Mouse (Mus musculus) heart, embryonic 13.5 days (tissue): ENCODE results near the gene Ssu72. TPM values are rescaled to one million over a fixed set of nuclear protein-coding genes. Genes with fewer than 3 reads are reported as not detected.
"Not testable (repeated sequence)": the region's sequence is repeated elsewhere in the genome, so short reads cannot be mapped to it uniquely, and the experiment has no call there.

Source experiments
- ATAC-seq: fragments of 200-750 bp; cut with Nextera tagmentation; 2 replicates; pipeline ENCODE4 v1.8.0; 2017; ENCODE audit warnings: moderate TSS enrichment; ENCODE audit not compliant: insufficient number of reproducible peaks, low FRiP score, low TSS enrichment; ENCODE audit errors: extremely low read depth
- H3K27ac ChIP-seq: fragments of 300-500 bp; sonication (generic); replicated peaks from 2 replicates; pipeline ENCODE4 v1.5.1; 2015; ENCODE audit warnings: moderate library complexity, mild to moderate bottlenecking, inconsistent platforms
- H3K27me3 ChIP-seq: fragments of 300-500 bp; sonication (generic); replicated peaks from 2 replicates; pipeline ENCODE4 v1.6.1; 2015; ENCODE audit warnings: mild to moderate bottlenecking, inconsistent platforms
- H3K36me3 ChIP-seq: fragments of 300-500 bp; sonication (generic); 2 replicates; pipeline ENCODE4 v1.6.1; 2015; ENCODE audit warnings: mild to moderate bottlenecking, inconsistent platforms
- H3K4me1 ChIP-seq: fragments of 300-500 bp; sonication (generic); 2 replicates; pipeline ENCODE4 v1.6.1; 2015; ENCODE audit warnings: inconsistent platforms
- H3K4me2 ChIP-seq: fragments of 300-500 bp; sonication (generic); 2 replicates; pipeline ENCODE4 v1.6.1; 2015; ENCODE audit warnings: inconsistent platforms, mild to moderate bottlenecking, moderate library complexity
- H3K4me3 ChIP-seq: fragments of 300-500 bp; sonication (generic); 2 replicates; pipeline ENCODE4 v1.5.1; 2015; ENCODE audit warnings: moderate library complexity, mild to moderate bottlenecking, inconsistent platforms
- H3K9ac ChIP-seq: fragments of 300-500 bp; sonication (generic); 2 replicates; pipeline ENCODE4 v1.6.1; 2015; ENCODE audit warnings: inconsistent platforms, mild to moderate bottlenecking, moderate library complexity
- H3K9me3 ChIP-seq: fragments of 300-500 bp; sonication (generic); 2 replicates; pipeline ENCODE4 v1.6.1; 2016; ENCODE audit warnings: inconsistent platforms
- WGBS: fragments of 180-500 bp; shearing (Covaris S2); methylation state at CpG from one replicate; pipeline ENCODE4 v1.1.7; 2015; ENCODE audit warnings: mixed read lengths; 5-methylcytosine and 5-hydroxymethylcytosine counted together
- polyA plus RNA-seq: library from polyadenylated mRNA; unstranded; fragments of >200 nt; fragmentation: Nextera tagmentation; extraction: Ambion mirVana; gene quantifications from 2 replicates; pipeline ENCODE4 v1.2.1, GENCODE M21; 2015

Gene Ssu72
- polyA plus RNA-seq = 105 and 122 TPM in 2 replicates

DNA sequence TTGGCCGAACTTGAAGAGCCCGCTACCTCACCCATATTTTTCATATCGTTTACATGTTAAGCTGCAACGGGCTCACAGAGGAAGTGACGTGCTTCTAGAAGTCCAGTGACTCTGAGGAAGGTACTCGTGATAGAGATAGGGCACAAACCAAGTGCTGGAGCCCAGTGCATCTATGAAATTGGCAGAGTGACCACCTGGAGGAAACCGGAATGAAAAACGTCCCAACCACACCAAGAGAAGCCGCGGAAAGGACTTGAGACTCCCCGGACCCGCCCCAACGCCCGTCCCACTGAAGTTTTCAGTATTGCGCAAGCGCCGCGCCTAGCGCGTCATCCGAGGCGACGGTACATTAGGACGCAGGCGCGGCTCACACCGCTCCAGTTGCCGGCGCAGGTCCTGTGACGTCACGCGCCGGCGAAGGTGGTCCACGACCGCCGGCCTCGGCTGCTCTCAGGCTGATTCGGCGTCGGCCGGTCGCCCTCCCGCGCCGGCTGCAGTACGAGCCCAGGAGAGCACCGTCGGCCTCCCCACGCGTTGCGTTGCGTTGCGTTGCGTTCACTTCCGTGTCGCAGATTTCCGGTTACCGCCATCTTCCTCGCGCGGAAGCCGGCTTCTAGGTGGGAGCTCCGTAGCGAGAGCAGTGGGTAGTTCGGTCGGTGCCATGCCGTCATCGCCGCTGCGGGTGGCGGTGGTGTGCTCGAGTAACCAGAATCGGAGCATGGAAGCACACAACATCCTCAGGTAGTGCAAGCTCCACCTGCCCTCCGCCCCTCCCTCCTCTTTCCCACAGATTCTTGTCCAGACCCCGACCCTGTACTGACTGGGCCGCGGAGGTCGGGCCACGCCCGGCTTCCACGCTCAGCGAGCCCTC is at the start of gene Ssu72:
Gene Ssu72 (plus strand): TSS at position 80 of the 871 bp plus-strand sequence.
- under 1% methylated on average over 83 of the region's 83 CpGs for WGBS
- Histone ChIP-seq H3K4me3 (peak within 1 kb of the TSS; percentile 99), H3K27ac (peak within 1 kb of the TSS; percentile 97), H3K9me3 (no peaks in the 10 kb centered on the region), H3K4me1 (peaks cover 38% of the 10 kb centered on the region), H3K27me3 (no peaks in the 10 kb centered on the region), H3K36me3 (no peaks in the 10 kb centered on the region; the same call in 1 of the 2 replicates), H3K4me2 (peak within 1 kb of the TSS; percentile 80), H3K9ac (peak within 1 kb of the TSS; percentile 96)
- ATAC-seq = peak; percentile 94

- H3K36me3 ChIP-seq = peaks cover 45% of the 10 kb centered on the region
- peaks cover 56% of the 10 kb centered on the region for H3K4me1 ChIP-seq
- H3K4me3 ChIP-seq = no peak overlapping the region
- ATAC-seq = no peak
- no peaks in the 10 kb centered on the region for H3K9me3 ChIP-seq
- no peak overlapping the region for H3K4me2 ChIP-seq
- H3K27ac ChIP-seq = no peak overlapping the region
- peaks cover 50% of the 10 kb centered on the region for H3K27me3 ChIP-seq
- H3K9ac ChIP-seq = no peak overlapping the region
- 84% methylated on average over 13 of the region's 13 CpGs for WGBS
Observed at GRCm38 (mm10) chr4:155656214-155656751, 48.3 kb upstream of the Ssu72 start.

GRCm38 (mm10) chr4:155658961-155659360 is 45.6 kb upstream of the Ssu72 start:
- Histone ChIP-seq H3K4me3 (no peak overlapping the region), H3K27ac (no peak overlapping the region), H3K4me1 (peaks cover 39% of the 10 kb centered on the region), H3K36me3 (peaks cover 48% of the 10 kb centered on the region), H3K4me2 (no peak overlapping the region), H3K9me3 (no peaks in the 10 kb centered on the region), H3K27me3 (peaks cover 30% of the 10 kb centered on the region), H3K9ac (no peak overlapping the region)
- no peak for ATAC-seq
- 85% methylated on average over 10 of the region's 10 CpGs for WGBS

DNA sequence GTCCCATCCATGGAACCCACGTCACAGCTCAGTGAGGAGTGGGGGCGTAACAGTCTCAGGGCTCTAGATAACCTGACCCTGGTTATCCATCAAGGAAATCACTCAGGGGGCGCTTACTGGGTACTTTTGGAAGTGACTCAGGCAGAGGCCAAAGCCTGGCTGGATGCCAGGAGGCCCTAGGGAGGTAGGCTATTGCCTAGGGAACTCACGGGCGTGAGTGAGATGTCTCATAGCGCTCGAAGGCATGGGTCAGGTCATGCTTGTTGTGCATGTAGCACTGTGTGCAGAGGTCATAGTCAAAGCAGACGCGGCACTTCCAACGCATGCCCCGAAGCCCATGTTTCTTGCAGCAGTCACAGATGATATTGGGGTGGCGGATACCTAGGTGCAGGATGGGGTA is 44.0 kb upstream of the Ssu72 start:
- peaks cover 56% of the 10 kb centered on the region for H3K36me3 ChIP-seq
- H3K4me3 ChIP-seq = no peak overlapping the region
- peaks cover 23% of the 10 kb centered on the region for H3K4me1 ChIP-seq
- 49% methylated on average over 12 of the region's 12 CpGs for WGBS
- peaks cover 13% of the 10 kb centered on the region; the same call in 1 of the 2 replicates for H3K27me3 ChIP-seq
- no peak overlapping the region; the same call in 1 of the 2 replicates for H3K27ac ChIP-seq
- H3K4me2 ChIP-seq = no peak overlapping the region
- no peak; the same call in 1 of the 2 replicates for ATAC-seq
- peak overlapping the region; percentile 38; the same call in 1 of the 2 replicates for H3K9ac ChIP-seq
- H3K9me3 ChIP-seq = no peaks in the 10 kb centered on the region

GRCm38 (mm10) chr4:155666903-155667302 is 37.7 kb upstream of the Ssu72 start:
- H3K27ac ChIP-seq = no peak overlapping the region

GRCm38 (mm10) chr4:155668689-155669597 is 35.7 kb upstream of the Ssu72 start, which contains the start of gene Mib2:
TSS of gene Mib2 (minus strand) at chr4:155669198.
- ATAC-seq = peak; percentile 98
- WGBS = under 1% methylated on average over 73 of the region's 73 CpGs
- H3K9me3 ChIP-seq = no peaks in the 10 kb centered on the region
- H3K4me3 ChIP-seq = peak within 1 kb of the TSS; percentile 71
- H3K27ac ChIP-seq = peak within 1 kb of the TSS; percentile 46
- peak within 1 kb of the TSS; percentile 86 for H3K9ac ChIP-seq
- H3K4me2 ChIP-seq = peak within 1 kb of the TSS; percentile 83
- H3K27me3 ChIP-seq = no peaks in the 10 kb centered on the region
- peaks cover 12% of the 10 kb centered on the region for H3K4me1 ChIP-seq
- peaks cover 15% of the 10 kb centered on the region; the same call in 1 of the 2 replicates for H3K36me3 ChIP-seq

More at GRCm38 (mm10) chr4:155666903-155667302, 37.7 kb upstream of the Ssu72 start:
- Histone ChIP-seq H3K9me3 (no peaks in the 10 kb centered on the region), H3K27me3 (no peaks in the 10 kb centered on the region), H3K4me2 (no peak overlapping the region), H3K9ac (no peak overlapping the region), H3K4me3 (no peak overlapping the region), H3K4me1 (peaks cover 21% of the 10 kb centered on the region), H3K36me3 (peaks cover 18% of the 10 kb centered on the region; the same call in 1 of the 2 replicates)
- no peak for ATAC-seq

GRCm38 (mm10) chr4:155669598-155670075 is 35.0 kb upstream of the Ssu72 start:
- peaks cover 12% of the 10 kb centered on the region for H3K4me1 ChIP-seq
- H3K27ac ChIP-seq = peak overlapping the region; percentile 46
- H3K4me3 ChIP-seq = peak overlapping the region; percentile 71
- no peak; the same call in none of the 2 replicates for ATAC-seq
- peak overlapping the region; percentile 86 for H3K9ac ChIP-seq
- WGBS = 2% methylated on average over 8 of the region's 8 CpGs
- H3K4me2 ChIP-seq = peak overlapping the region; percentile 83
- no peaks in the 10 kb centered on the region for H3K27me3 ChIP-seq
- no peaks in the 10 kb centered on the region for H3K9me3 ChIP-seq
- peaks cover 10% of the 10 kb centered on the region; the same call in 1 of the 2 replicates for H3K36me3 ChIP-seq

GRCm38 (mm10) chr4:155670236-155670635 is 34.4 kb upstream of the Ssu72 start:
- not testable (repeated sequence) for H3K27me3 ChIP-seq, H3K9me3 ChIP-seq, ATAC-seq, H3K4me2 ChIP-seq, H3K36me3 ChIP-seq, H3K27ac ChIP-seq, H3K9ac ChIP-seq
- peak overlapping the region; percentile 71; the same call in 1 of the 2 replicates for H3K4me3 ChIP-seq
- peaks cover 12% of the 10 kb centered on the region for H3K4me1 ChIP-seq
- 70% methylated on average over 4 of the region's 4 CpGs for WGBS

GRCm38 (mm10) chr4:155672082-155672481 is 32.5 kb upstream of the Ssu72 start:
- 43% methylated on average over 2 of the region's 2 CpGs for WGBS
- H3K4me3 ChIP-seq = no peak overlapping the region
- H3K27me3 ChIP-seq = no peaks in the 10 kb centered on the region
- no peaks in the 10 kb centered on the region for H3K36me3 ChIP-seq
- H3K4me1 ChIP-seq = peaks cover 12% of the 10 kb centered on the region
- H3K4me2 ChIP-seq = no peak overlapping the region
- H3K9ac ChIP-seq = no peak overlapping the region
- H3K27ac ChIP-seq = no peak overlapping the region
- no peaks in the 10 kb centered on the region for H3K9me3 ChIP-seq
- ATAC-seq = no peak

DNA sequence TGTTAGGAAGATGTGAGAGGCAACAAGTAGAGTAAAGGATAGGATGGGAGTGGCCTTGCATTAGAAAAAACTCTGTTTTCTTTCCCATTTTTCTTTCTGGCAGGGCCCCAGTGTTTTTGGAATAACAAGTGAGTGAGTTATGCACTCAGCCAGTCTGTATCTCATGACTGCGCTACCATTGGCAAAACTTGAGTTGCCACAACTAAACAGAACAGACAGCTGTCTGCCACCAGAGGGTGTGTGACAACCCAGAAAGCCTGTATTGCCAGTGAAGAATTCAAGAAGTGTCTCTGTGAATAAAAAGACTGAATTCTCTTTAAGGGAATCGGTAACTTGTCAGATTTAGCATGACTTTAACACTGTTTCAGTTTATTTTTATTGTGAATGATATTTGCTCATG is 28.6 kb upstream of the Ssu72 start:
- Histone ChIP-seq H3K27me3 (no peaks in the 10 kb centered on the region), H3K4me1 (no peaks in the 10 kb centered on the region), H3K27ac (no peak overlapping the region), H3K4me2 (no peak overlapping the region), H3K36me3 (no peaks in the 10 kb centered on the region), H3K4me3 (no peak overlapping the region), H3K9me3 (no peaks in the 10 kb centered on the region), H3K9ac (no peak overlapping the region)
- 64% methylated on average over 2 of the region's 2 CpGs for WGBS
- ATAC-seq = no peak
